Mouse (Mus musculus) limb, embryonic 11.5 days (tissue): Measurements from ENCODE around the gene Cd52. TPM values are rescaled to one million over a fixed set of nuclear protein-coding genes. Genes with fewer than 3 reads are reported as not detected.

Experiments
- ATAC-seq: fragments of 200-750 bp; cut with Nextera tagmentation; 2 replicates; pipeline ENCODE4 v1.8.0; 2017; ENCODE audit warnings: low read depth; ENCODE audit not compliant: insufficient number of reproducible peaks, low FRiP score, low TSS enrichment
- DNase-seq: peaks from one replicate; pipeline ENCODE4 v3.0.0-alpha.2; 2015; ENCODE audit warnings: low spot score
- H3K27ac ChIP-seq: fragments of 300-500 bp; sonication (generic); replicated peaks from 2 replicates; pipeline ENCODE4 v1.5.1; 2014; ENCODE audit warnings: low read depth, mild to moderate bottlenecking, low read length
- H3K27me3 ChIP-seq: fragments of 300-500 bp; sonication (generic); 2 replicates; pipeline ENCODE4 v1.6.1; 2014; ENCODE audit warnings: mild to moderate bottlenecking, low read length, mixed read lengths; ENCODE audit not compliant: control insufficient read depth, insufficient read depth
- H3K36me3 ChIP-seq: fragments of 300-500 bp; sonication (generic); 2 replicates; pipeline ENCODE4 v1.6.1; 2014; ENCODE audit warnings: mild to moderate bottlenecking, low read length, moderate library complexity, mixed read lengths; ENCODE audit not compliant: control insufficient read depth, insufficient read depth
- H3K4me1 ChIP-seq: fragments of 300-500 bp; sonication (generic); 2 replicates; pipeline ENCODE4 v1.6.1; 2014; ENCODE audit warnings: low read length, mixed read lengths; ENCODE audit not compliant: control insufficient read depth, insufficient read depth
- H3K4me2 ChIP-seq: fragments of 300-500 bp; sonication (generic); 2 replicates; pipeline ENCODE4 v1.6.1; 2014; ENCODE audit warnings: low read depth, mild to moderate bottlenecking, moderate library complexity; ENCODE audit not compliant: severe bottlenecking
- H3K4me3 ChIP-seq: fragments of 300-500 bp; sonication (generic); 2 replicates; pipeline ENCODE4 v1.5.1; 2014; ENCODE audit warnings: low read depth, low read length
- H3K9ac ChIP-seq: fragments of 300-500 bp; sonication (generic); 2 replicates; pipeline ENCODE4 v1.6.1; 2014; ENCODE audit warnings: mild to moderate bottlenecking, low read length
- H3K9me3 ChIP-seq: fragments of 300-500 bp; sonication (generic); 2 replicates; pipeline ENCODE4 v1.6.1; 2016; ENCODE audit warnings: low read length; ENCODE audit not compliant: control insufficient read depth
- WGBS: fragments of 180-500 bp; shearing (Covaris S2); extraction: QIAGEN DNeasy Blood & Tissue Kit; methylation state at CpG from one replicate; pipeline ENCODE4 v1.1.7; 2014; 5-methylcytosine and 5-hydroxymethylcytosine counted together
- polyA plus RNA-seq: library from polyadenylated mRNA; unstranded; fragments of >200 nt; fragmentation: Nextera tagmentation; extraction: Ambion mirVana; gene quantifications from 2 replicates; pipeline ENCODE4 v1.2.1, GENCODE M21; 2014

The Cd52 gene
- polyA plus RNA-seq, 1 experiment from 2014 or later = 6.2 TPM

DNA sequence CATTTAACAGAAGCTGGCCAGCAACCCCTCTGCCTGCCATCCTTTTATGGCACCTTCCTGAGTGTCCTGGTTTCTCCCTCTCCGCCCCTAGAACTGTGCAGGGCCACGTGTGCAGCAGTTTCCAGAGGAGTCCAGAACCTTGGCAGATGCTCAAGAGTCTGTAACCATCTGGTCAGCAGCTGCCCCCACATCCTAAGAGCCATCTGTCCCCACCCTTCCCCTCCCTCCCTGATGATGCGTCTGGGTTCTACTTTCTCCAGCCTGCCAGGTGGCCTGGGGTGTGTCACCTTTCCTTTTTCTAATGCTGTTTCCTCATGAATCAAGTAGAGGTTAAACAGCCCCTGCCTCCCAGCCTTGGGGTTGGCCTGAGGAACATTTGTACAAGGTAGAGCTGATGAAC, 27.4 kb upstream of the Cd52 start:
- no peak for ATAC-seq

DNA sequence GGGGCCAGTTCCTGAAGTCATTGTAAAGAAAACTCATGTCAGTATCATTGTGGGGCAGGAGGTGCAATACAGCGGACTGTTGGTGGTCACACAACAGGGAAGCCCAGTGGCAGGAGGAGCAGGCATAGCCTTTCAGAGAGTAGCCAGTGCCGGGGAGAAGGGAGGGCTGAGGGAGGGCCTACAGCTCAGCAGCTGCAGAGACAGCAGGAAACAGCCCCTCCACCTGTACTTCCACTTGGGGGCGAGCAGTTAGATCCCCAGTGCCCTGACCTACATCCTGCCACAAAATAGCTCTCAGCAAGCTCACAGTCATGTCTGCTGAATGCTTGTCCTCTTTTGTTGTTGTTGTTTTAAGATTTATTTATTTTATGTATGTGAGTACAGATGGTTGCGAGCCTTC, 26.7 kb upstream of the Cd52 start:
- H3K9ac ChIP-seq = no peak overlapping the region
- no peak overlapping the region for H3K27ac ChIP-seq
- ATAC-seq (no peak), DNase-seq (no peak)
- H3K4me1 ChIP-seq = peaks cover 4% of the 10 kb centered on the region; the same call in 1 of the 2 replicates
- no peak overlapping the region for H3K4me2 ChIP-seq
- no peak overlapping the region for H3K4me3 ChIP-seq
- no peaks in the 10 kb centered on the region for H3K36me3 ChIP-seq
- H3K9me3 ChIP-seq = no peaks in the 10 kb centered on the region
- 52% methylated on average over 4 of the region's 4 CpGs for WGBS
- no peaks in the 10 kb centered on the region; the same call in 1 of the 2 replicates for H3K27me3 ChIP-seq

More for the DNA sequence above, 27.4 kb upstream of the Cd52 start:
- Histone ChIP-seq H3K36me3 (no peaks in the 10 kb centered on the region), H3K27me3 (no peaks in the 10 kb centered on the region; the same call in 1 of the 2 replicates), H3K4me2 (no peak overlapping the region), H3K4me1 (peaks cover 6% of the 10 kb centered on the region), H3K4me3 (no peak overlapping the region), H3K9me3 (no peaks in the 10 kb centered on the region), H3K27ac (no peak overlapping the region), H3K9ac (no peak overlapping the region)
- no peak for DNase-seq
- 21% methylated on average over 3 of the region's 3 CpGs for WGBS

GRCm38 (mm10) chr4:134120916-134121315, 26.0 kb upstream of the Cd52 start:
- Histone ChIP-seq H3K27ac (no peak overlapping the region), H3K9ac (no peak overlapping the region), H3K36me3 (no peaks in the 10 kb centered on the region), H3K4me1 (peaks cover 4% of the 10 kb centered on the region; the same call in 1 of the 2 replicates), H3K9me3 (no peaks in the 10 kb centered on the region), H3K27me3 (no peaks in the 10 kb centered on the region; the same call in 1 of the 2 replicates), H3K4me2 (no peak overlapping the region), H3K4me3 (no peak overlapping the region)
- DNase-seq (no peak), ATAC-seq (no peak)
- WGBS = 86% methylated on average over 4 of the region's 4 CpGs

DNA sequence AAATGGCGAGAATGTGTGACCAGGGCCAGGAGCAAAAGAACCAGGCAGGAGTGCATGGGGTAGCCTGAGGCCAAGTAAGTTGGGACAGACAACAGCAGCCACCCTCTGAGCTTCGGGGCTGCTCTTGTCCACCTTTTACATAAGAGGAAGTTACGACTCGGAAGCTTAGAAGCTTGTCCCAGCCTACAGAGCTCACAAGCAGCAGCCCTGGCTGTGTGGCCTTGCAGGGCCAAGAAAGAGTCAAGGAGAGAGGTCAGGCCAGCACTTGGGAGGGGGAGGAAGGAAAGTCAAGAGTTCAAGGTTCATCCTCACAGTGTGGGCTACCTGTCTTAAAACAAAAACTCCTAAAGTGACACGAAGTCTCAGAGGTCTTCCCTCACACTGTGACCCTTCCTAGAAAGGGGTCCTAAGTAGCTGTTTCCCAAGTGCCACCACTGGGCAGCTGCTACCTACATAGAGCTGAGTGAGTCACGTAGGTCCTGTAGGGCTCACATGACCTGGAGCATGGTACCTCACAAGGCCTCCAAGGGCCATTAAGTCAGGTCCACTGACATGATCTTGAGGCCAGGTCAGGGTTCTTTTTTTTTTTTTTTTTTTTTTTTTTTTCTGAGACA, 25.4 kb upstream of the Cd52 start:
- H3K9me3 ChIP-seq = no peaks in the 10 kb centered on the region
- H3K9ac ChIP-seq = no peak overlapping the region
- H3K36me3 ChIP-seq = no peaks in the 10 kb centered on the region
- DNase-seq (no peak), ATAC-seq (no peak)
- H3K4me1 ChIP-seq = peaks cover 4% of the 10 kb centered on the region; the same call in 1 of the 2 replicates
- H3K4me2 ChIP-seq = no peak overlapping the region
- no peak overlapping the region for H3K4me3 ChIP-seq
- 84% methylated on average over 6 of the region's 6 CpGs for WGBS
- no peak overlapping the region for H3K27ac ChIP-seq
- no peaks in the 10 kb centered on the region; the same call in 1 of the 2 replicates for H3K27me3 ChIP-seq

DNA sequence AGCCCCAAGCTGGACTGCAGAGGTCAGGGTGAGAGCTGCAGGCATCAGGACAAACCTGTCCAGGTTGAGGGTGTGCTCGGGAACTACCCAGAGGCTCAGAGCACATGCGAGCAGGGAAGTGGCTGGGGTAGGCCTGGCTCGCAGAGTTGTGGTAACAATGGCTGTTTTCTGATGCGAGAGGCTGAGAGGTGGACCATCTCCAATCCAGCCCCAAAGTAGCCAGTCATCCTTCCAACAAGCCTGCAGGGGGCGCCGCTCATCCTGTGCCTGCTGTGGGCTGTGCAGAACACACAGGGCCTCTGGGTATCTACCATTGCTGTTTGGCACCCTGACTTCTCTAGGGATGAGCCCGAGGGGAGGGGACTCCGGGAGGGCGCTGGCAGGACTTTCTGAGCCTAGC, 24.8 kb upstream of the Cd52 start:
- Histone ChIP-seq H3K9ac (no peak overlapping the region), H3K36me3 (no peaks in the 10 kb centered on the region), H3K4me1 (peaks cover 4% of the 10 kb centered on the region; the same call in 1 of the 2 replicates), H3K27me3 (no peaks in the 10 kb centered on the region; the same call in 1 of the 2 replicates), H3K4me2 (no peak overlapping the region), H3K4me3 (no peak overlapping the region), H3K27ac (no peak overlapping the region), H3K9me3 (no peaks in the 10 kb centered on the region)
- ATAC-seq (no peak), DNase-seq (peak; percentile 53)
- 70% methylated on average over 9 of the region's 9 CpGs for WGBS

- H3K27me3 ChIP-seq = no peaks in the 10 kb centered on the region; the same call in 1 of the 2 replicates
- DNase-seq (no peak), ATAC-seq (no peak)
- H3K4me3 ChIP-seq = no peak overlapping the region
- no peaks in the 10 kb centered on the region for H3K9me3 ChIP-seq
- 77% methylated on average over 5 of the region's 5 CpGs for WGBS
- H3K36me3 ChIP-seq = no peaks in the 10 kb centered on the region
- peaks cover 4% of the 10 kb centered on the region; the same call in 1 of the 2 replicates for H3K4me1 ChIP-seq
- H3K27ac ChIP-seq = no peak overlapping the region
- no peak overlapping the region for H3K9ac ChIP-seq
- H3K4me2 ChIP-seq = no peak overlapping the region
Observed at GRCm38 (mm10) chr4:134119042-134119441, 24.2 kb upstream of the Cd52 start.

- ATAC-seq = no peak
- H3K4me2 ChIP-seq = no peak overlapping the region; the same call in 1 of the 2 replicates
- DNase-seq = no peak
- H3K27ac ChIP-seq = no peak overlapping the region
- WGBS = 74% methylated on average over 14 of the region's 14 CpGs
- H3K4me3 ChIP-seq = no peak overlapping the region
- no peaks in the 10 kb centered on the region for H3K9me3 ChIP-seq
- peak overlapping the region; percentile 17; the same call in 1 of the 2 replicates for H3K9ac ChIP-seq
- H3K27me3 ChIP-seq = no peaks in the 10 kb centered on the region; the same call in 1 of the 2 replicates
- peaks cover 9% of the 10 kb centered on the region for H3K4me1 ChIP-seq
- no peaks in the 10 kb centered on the region for H3K36me3 ChIP-seq
Observed at GRCm38 (mm10) chr4:134118126-134118800, 23.4 kb upstream of the Cd52 start.

DNA sequence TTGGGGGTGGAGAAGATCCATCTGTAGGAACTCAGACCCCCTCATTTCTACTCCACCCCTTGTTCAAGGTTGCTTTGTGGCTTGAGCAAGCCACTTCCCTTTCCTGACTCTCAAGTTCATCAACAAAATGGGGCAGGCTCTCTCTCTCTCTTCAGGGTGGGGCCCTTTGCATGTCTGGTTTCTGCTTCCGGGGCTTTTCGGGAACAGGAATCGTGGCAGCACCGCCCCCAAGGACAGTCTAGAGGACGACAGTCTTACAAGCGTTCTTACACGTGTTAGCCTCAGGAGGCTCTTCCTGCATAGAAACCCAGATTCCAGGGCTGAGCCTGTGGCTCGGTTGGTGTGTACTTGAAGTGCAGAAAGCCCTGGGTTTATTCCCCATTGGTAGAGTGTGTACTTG, 22.1 kb upstream of the Cd52 start:
- WGBS = 83% methylated on average over 8 of the region's 8 CpGs
- no peak for DNase-seq
- H3K4me2 ChIP-seq = no peak overlapping the region
- no peak for ATAC-seq
- no peaks in the 10 kb centered on the region for H3K36me3 ChIP-seq
- no peaks in the 10 kb centered on the region for H3K9me3 ChIP-seq
- H3K27ac ChIP-seq = no peak overlapping the region
- H3K9ac ChIP-seq = no peak overlapping the region
- H3K4me3 ChIP-seq = no peak overlapping the region
- peaks cover 10% of the 10 kb centered on the region for H3K4me1 ChIP-seq
- H3K27me3 ChIP-seq = no peaks in the 10 kb centered on the region; the same call in 1 of the 2 replicates
